Mouse (Mus musculus): ENCODE results near the gene Ppp4r3b. TPM values are rescaled to one million over a fixed set of nuclear protein-coding genes. Genes with fewer than 3 reads are reported as not detected.

Ppp4r3b gene
- polyA plus RNA-seq, 1 experiment from 2014 or later: 92.7 TPM

DNA sequence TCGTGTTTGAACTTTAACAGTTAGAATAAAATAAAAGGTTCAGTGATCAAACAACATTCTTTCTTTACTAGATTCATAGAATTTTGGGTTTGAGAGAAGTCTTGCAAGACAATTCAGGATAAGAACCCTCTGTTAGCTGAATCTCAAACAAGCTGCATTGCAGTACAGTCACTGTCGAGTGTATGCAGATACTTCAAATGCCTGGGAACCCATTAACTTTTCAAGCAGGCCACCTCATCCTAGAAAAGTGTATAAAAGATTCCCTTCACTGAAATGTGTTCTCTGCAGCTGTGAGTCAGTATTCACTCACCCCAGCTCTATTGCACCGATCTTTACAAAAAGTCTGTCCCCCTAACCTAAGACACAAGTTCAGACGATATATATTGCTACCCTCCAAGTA, 73.3 kb downstream of the Ppp4r3b start:
- DNase-seq: no peak
- H3K27me3 ChIP-seq (ENCODE audit: control insufficient read depth, insufficient read depth, low read length): no peaks in the 10 kb centered on the region
- peaks cover 17% of the 10 kb centered on the region for H3K4me1 ChIP-seq (ENCODE audit: control insufficient read depth, insufficient read depth, low read length)
- ATAC-seq (ENCODE audit: low FRiP score, low TSS enrichment): no peak
- no peak overlapping the region for H3K9ac ChIP-seq (replicated peaks; ENCODE audit: low read length)
- no peak overlapping the region for H3K27ac ChIP-seq (replicated peaks; ENCODE audit: low read depth, low read length)
- peak overlapping the region; percentile 79 for H3K4me3 ChIP-seq (replicated peaks; ENCODE audit: low read depth, low read length)
- no peaks in the 10 kb centered on the region for H3K9me3 ChIP-seq (ENCODE audit: control insufficient read depth, low read length)
- WGBS: 75% methylated on average over 4 of the region's 4 CpGs
- peaks cover 26% of the 10 kb centered on the region for H3K36me3 ChIP-seq (ENCODE audit: control insufficient read depth, insufficient read depth, low read length)
- H3K4me2 ChIP-seq (ENCODE audit: low read length): peak overlapping the region; percentile 58

DNA sequence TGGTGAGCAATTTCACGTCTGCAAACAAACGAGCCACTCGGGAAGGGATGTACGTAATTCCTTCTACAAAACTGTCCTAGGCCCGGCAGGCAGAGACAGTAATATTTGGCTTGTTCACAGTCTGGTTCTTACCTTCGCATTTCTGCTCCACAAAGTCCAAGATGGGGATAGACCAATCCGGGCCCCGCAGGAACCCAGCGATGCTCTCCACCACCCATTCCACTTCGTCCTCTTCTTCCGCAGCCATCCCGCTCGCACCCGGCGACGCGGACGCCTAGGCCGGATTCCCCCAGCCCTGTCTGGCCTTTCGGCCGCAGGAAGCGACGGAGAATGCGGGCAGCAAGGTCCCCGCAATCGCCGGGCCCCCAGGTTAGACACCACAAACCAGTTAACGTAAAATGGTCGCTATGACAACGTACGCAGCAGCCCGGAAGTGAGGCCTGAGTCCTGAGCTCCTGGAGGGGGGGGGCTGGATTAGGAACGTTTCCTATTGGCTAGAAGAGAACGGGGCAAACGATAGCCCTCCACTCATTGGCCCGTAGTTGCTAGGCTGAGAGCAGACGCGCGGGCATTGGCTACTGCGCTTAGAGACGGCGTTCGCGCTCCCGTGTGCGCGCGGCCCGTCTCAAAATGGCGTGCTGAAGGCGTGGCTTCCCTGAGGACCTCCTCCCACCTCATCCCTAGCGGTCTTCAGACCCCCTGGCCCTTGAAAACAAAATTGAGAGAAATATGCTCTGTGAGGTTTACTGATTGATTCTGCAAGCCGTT, 74.4 kb downstream of the Ppp4r3b start, which contains the start of gene Cfap36:
Cfap36 (minus strand) TSS at position 527 of the 768 bp plus-strand sequence.
- peak within 1 kb of the TSS; percentile 71 for H3K9ac ChIP-seq (replicated peaks; ENCODE audit: low read length)
- under 1% methylated on average over 53 of the region's 53 CpGs for WGBS
- DNase-seq: peak; percentile 98
- peak within 1 kb of the TSS; percentile 58 for H3K4me2 ChIP-seq (ENCODE audit: low read length)
- peaks cover 17% of the 10 kb centered on the region for H3K4me1 ChIP-seq (ENCODE audit: control insufficient read depth, insufficient read depth, low read length)
- peak within 1 kb of the TSS; percentile 87 for H3K27ac ChIP-seq (replicated peaks; ENCODE audit: low read depth, low read length)
- H3K36me3 ChIP-seq (ENCODE audit: control insufficient read depth, insufficient read depth, low read length): peaks cover 16% of the 10 kb centered on the region
- no peaks in the 10 kb centered on the region for H3K9me3 ChIP-seq (ENCODE audit: control insufficient read depth, low read length)
- ATAC-seq (ENCODE audit: low FRiP score, low TSS enrichment): peak; percentile 100
- H3K27me3 ChIP-seq (ENCODE audit: control insufficient read depth, insufficient read depth, low read length): no peaks in the 10 kb centered on the region
- H3K4me3 ChIP-seq (replicated peaks; ENCODE audit: low read depth, low read length): peak within 1 kb of the TSS; percentile 79

DNA sequence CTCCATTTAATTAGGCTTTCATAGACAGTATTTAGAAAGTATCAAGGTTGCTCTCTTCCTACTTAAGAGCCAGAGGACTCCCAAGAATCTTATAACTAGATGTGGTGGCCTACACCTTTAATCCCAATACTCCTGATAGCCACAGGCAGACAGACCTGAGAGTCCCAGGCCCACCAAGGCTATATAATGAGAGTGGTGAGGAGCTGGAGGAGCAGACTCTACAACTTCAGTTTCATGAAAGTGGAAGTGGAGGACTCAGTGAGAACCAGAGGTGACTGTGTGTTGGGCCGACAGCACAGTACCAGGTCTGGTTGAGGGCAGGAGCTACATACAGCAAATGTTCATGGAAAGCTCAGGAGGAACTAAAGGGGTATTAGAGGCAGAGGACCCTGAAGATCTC, 75.0 kb downstream of the Ppp4r3b start:
- Histone ChIP-seq H3K9ac (replicated peaks; ENCODE audit: low read length) (0 out of 2 replicates have a peak overlapping the region, but pooled peaks have one; percentile 23), H3K27ac (replicated peaks; ENCODE audit: low read depth, low read length) (no peak overlapping the region; the same call in 1 of the 2 replicates), H3K4me2 (ENCODE audit: low read length) (peak overlapping the region; percentile 52), H3K9me3 (ENCODE audit: control insufficient read depth, low read length) (no peaks in the 10 kb centered on the region), H3K36me3 (ENCODE audit: control insufficient read depth, insufficient read depth, low read length) (peaks cover 10% of the 10 kb centered on the region), H3K4me1 (ENCODE audit: control insufficient read depth, insufficient read depth, low read length) (peaks cover 17% of the 10 kb centered on the region), H3K27me3 (ENCODE audit: control insufficient read depth, insufficient read depth, low read length) (no peaks in the 10 kb centered on the region), H3K4me3 (replicated peaks; ENCODE audit: low read depth, low read length) (peak overlapping the region; percentile 79)
- WGBS: 95% methylated on average over 1 of the region's 1 CpGs
- ATAC-seq (ENCODE audit: low FRiP score, low TSS enrichment): peak; percentile 9; the same call in 1 of the 2 replicates
- no peak for DNase-seq

DNA sequence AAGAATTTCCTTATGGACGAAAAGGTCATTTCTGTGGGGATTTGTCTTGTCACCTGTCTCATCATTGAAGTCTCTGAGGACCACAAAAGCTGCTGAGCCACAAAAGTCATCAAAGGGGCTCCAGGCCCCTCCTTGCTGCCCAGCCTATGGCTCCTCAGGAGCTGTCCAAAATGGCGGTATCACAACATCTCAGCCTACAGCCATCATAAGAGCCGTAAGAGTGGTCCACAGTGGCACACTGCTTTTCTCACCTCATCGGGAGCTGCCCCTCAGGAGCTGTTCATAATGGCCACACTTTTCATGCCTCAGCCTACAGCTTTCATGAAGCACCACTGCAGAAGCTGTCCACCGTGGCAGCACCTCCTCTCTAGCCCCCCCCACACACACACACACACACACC, 75.7 kb downstream of the Ppp4r3b start:
- H3K4me1 ChIP-seq (ENCODE audit: control insufficient read depth, insufficient read depth, low read length): peaks cover 17% of the 10 kb centered on the region
- H3K36me3 ChIP-seq (ENCODE audit: control insufficient read depth, insufficient read depth, low read length): peaks cover 6% of the 10 kb centered on the region; the same call in 1 of the 2 replicates
- no peak overlapping the region for H3K4me2 ChIP-seq (ENCODE audit: low read length)
- no peak overlapping the region for H3K4me3 ChIP-seq (replicated peaks; ENCODE audit: low read depth, low read length)
- H3K27me3 ChIP-seq (ENCODE audit: control insufficient read depth, insufficient read depth, low read length): no peaks in the 10 kb centered on the region
- no peak overlapping the region for H3K27ac ChIP-seq (replicated peaks; ENCODE audit: low read depth, low read length)
- ATAC-seq (ENCODE audit: low FRiP score, low TSS enrichment) (no peak), DNase-seq (no peak)
- H3K9me3 ChIP-seq (ENCODE audit: control insufficient read depth, low read length): no peaks in the 10 kb centered on the region
- H3K9ac ChIP-seq (replicated peaks; ENCODE audit: low read length): no peak overlapping the region
- 97% methylated on average over 5 of the region's 5 CpGs for WGBS

DNA sequence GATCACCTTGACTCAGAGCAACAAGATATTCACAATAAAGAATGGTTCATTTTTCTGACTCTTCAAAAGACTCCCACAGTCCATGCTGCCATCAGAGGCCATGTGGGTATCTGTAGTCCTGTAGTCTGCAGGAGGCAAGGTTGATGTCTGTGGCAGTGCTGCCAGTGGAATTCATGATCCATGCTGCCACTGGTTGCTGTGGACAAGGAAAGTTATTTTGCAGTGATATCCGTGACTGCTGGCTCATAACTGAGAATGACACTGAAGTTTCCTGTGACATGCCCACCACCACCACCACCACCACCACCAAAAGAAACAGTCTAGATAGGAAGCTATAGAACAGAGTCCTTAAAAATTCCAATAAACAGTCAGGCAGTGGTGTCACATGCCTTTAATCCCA, 82.0 kb downstream of the Ppp4r3b start:
- Histone ChIP-seq H3K27me3 (ENCODE audit: control insufficient read depth, insufficient read depth, low read length) (no peaks in the 10 kb centered on the region), H3K9ac (replicated peaks; ENCODE audit: low read length) (no peak overlapping the region), H3K9me3 (ENCODE audit: control insufficient read depth, low read length) (no peaks in the 10 kb centered on the region), H3K4me2 (ENCODE audit: low read length) (no peak overlapping the region), H3K4me1 (ENCODE audit: control insufficient read depth, insufficient read depth, low read length) (no peaks in the 10 kb centered on the region), H3K4me3 (replicated peaks; ENCODE audit: low read depth, low read length) (no peak overlapping the region), H3K27ac (replicated peaks; ENCODE audit: low read depth, low read length) (no peak overlapping the region), H3K36me3 (ENCODE audit: control insufficient read depth, insufficient read depth, low read length) (no peaks in the 10 kb centered on the region)
- WGBS: 78% methylated on average over 1 of the region's 1 CpGs
- ATAC-seq (ENCODE audit: low FRiP score, low TSS enrichment): no peak
- DNase-seq: no peak

DNA sequence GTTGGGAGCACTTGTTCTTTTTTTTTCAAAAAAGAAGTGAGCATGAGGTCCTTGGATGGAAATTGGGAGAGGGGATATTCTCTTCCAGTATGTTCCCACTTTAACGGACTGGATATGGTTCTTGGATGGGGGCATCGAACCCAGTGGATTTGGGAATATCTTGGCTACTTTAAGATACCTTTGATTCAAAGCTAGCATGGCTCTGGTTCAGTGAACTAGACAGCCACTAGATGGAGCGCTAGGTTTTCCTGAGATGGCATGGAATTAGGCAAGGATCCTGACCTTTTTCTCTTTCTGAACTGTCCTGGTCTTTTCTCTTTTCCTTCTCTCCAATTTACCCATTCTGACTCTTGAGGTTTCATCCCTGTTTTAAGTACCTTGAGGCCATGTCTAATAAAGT, 95.1 kb downstream of the Ppp4r3b start:
- H3K27ac ChIP-seq (replicated peaks; ENCODE audit: low read depth, low read length): no peak overlapping the region
- WGBS: 29% methylated on average over 3 of the region's 3 CpGs
- no peaks in the 10 kb centered on the region for H3K9me3 ChIP-seq (ENCODE audit: control insufficient read depth, low read length)
- H3K9ac ChIP-seq (replicated peaks; ENCODE audit: low read length): no peak overlapping the region
- DNase-seq (peak; percentile 85), ATAC-seq (ENCODE audit: low FRiP score, low TSS enrichment) (peak; percentile 60; the same call in 1 of the 2 replicates)
- H3K4me2 ChIP-seq (ENCODE audit: low read length): no peak overlapping the region
- H3K4me1 ChIP-seq (ENCODE audit: control insufficient read depth, insufficient read depth, low read length): no peaks in the 10 kb centered on the region
- H3K4me3 ChIP-seq (replicated peaks; ENCODE audit: low read depth, low read length): no peak overlapping the region
- no peaks in the 10 kb centered on the region for H3K27me3 ChIP-seq (ENCODE audit: control insufficient read depth, insufficient read depth, low read length)
- no peaks in the 10 kb centered on the region for H3K36me3 ChIP-seq (ENCODE audit: control insufficient read depth, insufficient read depth, low read length)

Other genes starting within 250 kb of the Ppp4r3b start
- gene Pnpt1, start 42.1 kb upstream of the Ppp4r3b start, polyA plus RNA-seq (2014; fragmentation: Nextera tagmentation; extraction: Ambion mirVana): 26.8 and 33.7 TPM in 2 replicates
- 105 and 111 TPM in 2 replicates for gene Cfap36, start 74.5 kb downstream of the Ppp4r3b start, polyA plus RNA-seq (2014; fragmentation: Nextera tagmentation; extraction: Ambion mirVana)
- 72.2 and 73.3 TPM in 2 replicates for gene Ccdc88a, start 200.8 kb downstream of the Ppp4r3b start, polyA plus RNA-seq (2014; fragmentation: Nextera tagmentation; extraction: Ambion mirVana)

All from midbrain, embryonic 14.5 days (tissue).